Mouse (Mus musculus): Measurements from ENCODE around the gene Usp18. TPM values are rescaled to one million over a fixed set of nuclear protein-coding genes. Genes with fewer than 3 reads are reported as not detected.

Gene Usp18
- polyA plus RNA-seq, 1 experiment from 2014 or later = 2.9 TPM

- no peak for ATAC-seq (ENCODE audit: insufficient read depth, low FRiP score)
- Histone ChIP-seq H3K9me3 (replicated peaks; ENCODE audit: control insufficient read depth, low read length) (no peaks in the 10 kb centered on the region), H3K27me3 (ENCODE audit: control insufficient read depth, insufficient read depth, low read length) (no peaks in the 10 kb centered on the region), H3K4me3 (replicated peaks; ENCODE audit: low read length) (no peak overlapping the region), H3K4me2 (ENCODE audit: low read depth, low read length) (no peak overlapping the region), H3K27ac (ENCODE audit: low read length) (no peak overlapping the region), H3K36me3 (ENCODE audit: control insufficient read depth, insufficient read depth, low read length) (no peaks in the 10 kb centered on the region), H3K9ac (ENCODE audit: low read length) (no peak overlapping the region), H3K4me1 (ENCODE audit: control insufficient read depth, insufficient read depth, low read length) (no peaks in the 10 kb centered on the region)
- WGBS = 89% methylated on average over 10 of the region's 10 CpGs
Measured at GRCm38 (mm10) chr6:121220181-121220580, 25.5 kb upstream of the Usp18 start.

GRCm38 (mm10) chr6:121221876-121222597 is 23.7 kb upstream of the Usp18 start:
- no peak for ATAC-seq (ENCODE audit: insufficient read depth, low FRiP score)
- no peaks in the 10 kb centered on the region for H3K27me3 ChIP-seq (ENCODE audit: control insufficient read depth, insufficient read depth, low read length)
- no peak overlapping the region for H3K4me2 ChIP-seq (ENCODE audit: low read depth, low read length)
- H3K9ac ChIP-seq (ENCODE audit: low read length) = no peak overlapping the region
- no peaks in the 10 kb centered on the region for H3K9me3 ChIP-seq (replicated peaks; ENCODE audit: control insufficient read depth, low read length)
- no peak overlapping the region for H3K4me3 ChIP-seq (replicated peaks; ENCODE audit: low read length)
- no peaks in the 10 kb centered on the region for H3K4me1 ChIP-seq (ENCODE audit: control insufficient read depth, insufficient read depth, low read length)
- no peaks in the 10 kb centered on the region for H3K36me3 ChIP-seq (ENCODE audit: control insufficient read depth, insufficient read depth, low read length)
- 72% methylated on average over 8 of the region's 8 CpGs for WGBS
- no peak overlapping the region for H3K27ac ChIP-seq (ENCODE audit: low read length)

GRCm38 (mm10) chr6:121223001-121223400 is 22.7 kb upstream of the Usp18 start:
- Histone ChIP-seq H3K9me3 (replicated peaks; ENCODE audit: control insufficient read depth, low read length) (no peaks in the 10 kb centered on the region), H3K36me3 (ENCODE audit: control insufficient read depth, insufficient read depth, low read length) (no peaks in the 10 kb centered on the region), H3K4me3 (replicated peaks; ENCODE audit: low read length) (no peak overlapping the region), H3K27me3 (ENCODE audit: control insufficient read depth, insufficient read depth, low read length) (no peaks in the 10 kb centered on the region), H3K4me1 (ENCODE audit: control insufficient read depth, insufficient read depth, low read length) (no peaks in the 10 kb centered on the region), H3K9ac (ENCODE audit: low read length) (no peak overlapping the region), H3K4me2 (ENCODE audit: low read depth, low read length) (no peak overlapping the region), H3K27ac (ENCODE audit: low read length) (no peak overlapping the region)
- ATAC-seq (ENCODE audit: insufficient read depth, low FRiP score) = no peak
- 93% methylated on average over 14 of the region's 14 CpGs for WGBS

GRCm38 (mm10) chr6:121224067-121224466 is 21.6 kb upstream of the Usp18 start:
- H3K9me3 ChIP-seq (replicated peaks; ENCODE audit: control insufficient read depth, low read length) = no peaks in the 10 kb centered on the region
- H3K9ac ChIP-seq (ENCODE audit: low read length) = no peak overlapping the region
- no peaks in the 10 kb centered on the region for H3K36me3 ChIP-seq (ENCODE audit: control insufficient read depth, insufficient read depth, low read length)
- no peak for ATAC-seq (ENCODE audit: insufficient read depth, low FRiP score)
- WGBS = 61% methylated on average over 5 of the region's 5 CpGs
- H3K4me2 ChIP-seq (ENCODE audit: low read depth, low read length) = no peak overlapping the region
- no peaks in the 10 kb centered on the region for H3K27me3 ChIP-seq (ENCODE audit: control insufficient read depth, insufficient read depth, low read length)
- H3K27ac ChIP-seq (ENCODE audit: low read length) = no peak overlapping the region
- H3K4me3 ChIP-seq (replicated peaks; ENCODE audit: low read length) = no peak overlapping the region
- no peaks in the 10 kb centered on the region for H3K4me1 ChIP-seq (ENCODE audit: control insufficient read depth, insufficient read depth, low read length)

GRCm38 (mm10) chr6:121224993-121225392 is 20.7 kb upstream of the Usp18 start:
- no peak overlapping the region for H3K4me3 ChIP-seq (replicated peaks; ENCODE audit: low read length)
- H3K9me3 ChIP-seq (replicated peaks; ENCODE audit: control insufficient read depth, low read length) = no peaks in the 10 kb centered on the region
- H3K9ac ChIP-seq (ENCODE audit: low read length) = no peak overlapping the region
- no peak overlapping the region for H3K4me2 ChIP-seq (ENCODE audit: low read depth, low read length)
- 16% methylated on average over 6 of the region's 6 CpGs for WGBS
- H3K27ac ChIP-seq (ENCODE audit: low read length) = no peak overlapping the region
- H3K4me1 ChIP-seq (ENCODE audit: control insufficient read depth, insufficient read depth, low read length) = no peaks in the 10 kb centered on the region
- no peaks in the 10 kb centered on the region for H3K36me3 ChIP-seq (ENCODE audit: control insufficient read depth, insufficient read depth, low read length)
- H3K27me3 ChIP-seq (ENCODE audit: control insufficient read depth, insufficient read depth, low read length) = no peaks in the 10 kb centered on the region
- ATAC-seq (ENCODE audit: insufficient read depth, low FRiP score) = no peak

GRCm38 (mm10) chr6:121226043-121226442 is 19.7 kb upstream of the Usp18 start:
- no peak for ATAC-seq (ENCODE audit: insufficient read depth, low FRiP score)
- H3K27ac ChIP-seq (ENCODE audit: low read length) = no peak overlapping the region
- no peaks in the 10 kb centered on the region for H3K36me3 ChIP-seq (ENCODE audit: control insufficient read depth, insufficient read depth, low read length)
- WGBS = 42% methylated on average over 4 of the region's 4 CpGs
- no peaks in the 10 kb centered on the region for H3K9me3 ChIP-seq (replicated peaks; ENCODE audit: control insufficient read depth, low read length)
- H3K4me1 ChIP-seq (ENCODE audit: control insufficient read depth, insufficient read depth, low read length) = no peaks in the 10 kb centered on the region
- no peak overlapping the region for H3K9ac ChIP-seq (ENCODE audit: low read length)
- H3K4me3 ChIP-seq (replicated peaks; ENCODE audit: low read length) = no peak overlapping the region
- no peaks in the 10 kb centered on the region for H3K27me3 ChIP-seq (ENCODE audit: control insufficient read depth, insufficient read depth, low read length)
- H3K4me2 ChIP-seq (ENCODE audit: low read depth, low read length) = no peak overlapping the region

- Histone ChIP-seq H3K36me3 (ENCODE audit: control insufficient read depth, insufficient read depth, low read length) (no peaks in the 10 kb centered on the region), H3K4me3 (replicated peaks; ENCODE audit: low read length) (no peak overlapping the region), H3K27ac (ENCODE audit: low read length) (no peak overlapping the region), H3K9ac (ENCODE audit: low read length) (no peak overlapping the region), H3K9me3 (replicated peaks; ENCODE audit: control insufficient read depth, low read length) (no peaks in the 10 kb centered on the region), H3K4me1 (ENCODE audit: control insufficient read depth, insufficient read depth, low read length) (no peaks in the 10 kb centered on the region), H3K4me2 (ENCODE audit: low read depth, low read length) (no peak overlapping the region), H3K27me3 (ENCODE audit: control insufficient read depth, insufficient read depth, low read length) (no peaks in the 10 kb centered on the region)
- no peak for ATAC-seq (ENCODE audit: insufficient read depth, low FRiP score)
- WGBS = 82% methylated on average over 2 of the region's 2 CpGs
Measured at GRCm38 (mm10) chr6:121226744-121227143, 19.0 kb upstream of the Usp18 start.

GRCm38 (mm10) chr6:121228421-121228820 is 17.3 kb upstream of the Usp18 start:
- Histone ChIP-seq H3K27ac (ENCODE audit: low read length) (no peak overlapping the region), H3K4me3 (replicated peaks; ENCODE audit: low read length) (no peak overlapping the region), H3K36me3 (ENCODE audit: control insufficient read depth, insufficient read depth, low read length) (no peaks in the 10 kb centered on the region), H3K27me3 (ENCODE audit: control insufficient read depth, insufficient read depth, low read length) (no peaks in the 10 kb centered on the region), H3K4me1 (ENCODE audit: control insufficient read depth, insufficient read depth, low read length) (no peaks in the 10 kb centered on the region), H3K9me3 (replicated peaks; ENCODE audit: control insufficient read depth, low read length) (no peaks in the 10 kb centered on the region), H3K4me2 (ENCODE audit: low read depth, low read length) (no peak overlapping the region), H3K9ac (ENCODE audit: low read length) (no peak overlapping the region)
- ATAC-seq (ENCODE audit: insufficient read depth, low FRiP score) = no peak
- 59% methylated on average over 8 of the region's 8 CpGs for WGBS

GRCm38 (mm10) chr6:121232652-121233051 is 13.1 kb upstream of the Usp18 start:
- H3K4me3 ChIP-seq (replicated peaks; ENCODE audit: low read length) = no peak overlapping the region
- no peaks in the 10 kb centered on the region for H3K9me3 ChIP-seq (replicated peaks; ENCODE audit: control insufficient read depth, low read length)
- no peak overlapping the region for H3K4me2 ChIP-seq (ENCODE audit: low read depth, low read length)
- no peak for ATAC-seq (ENCODE audit: insufficient read depth, low FRiP score)
- no peaks in the 10 kb centered on the region for H3K27me3 ChIP-seq (ENCODE audit: control insufficient read depth, insufficient read depth, low read length)
- no peak overlapping the region for H3K27ac ChIP-seq (ENCODE audit: low read length)
- no peaks in the 10 kb centered on the region for H3K4me1 ChIP-seq (ENCODE audit: control insufficient read depth, insufficient read depth, low read length)
- WGBS = 19% methylated on average over 1 of the region's 1 CpGs
- H3K9ac ChIP-seq (ENCODE audit: low read length) = no peak overlapping the region
- no peaks in the 10 kb centered on the region for H3K36me3 ChIP-seq (ENCODE audit: control insufficient read depth, insufficient read depth, low read length)

Data from stomach, embryonic 16.5 days (tissue).